In the genomic region with DNA sequence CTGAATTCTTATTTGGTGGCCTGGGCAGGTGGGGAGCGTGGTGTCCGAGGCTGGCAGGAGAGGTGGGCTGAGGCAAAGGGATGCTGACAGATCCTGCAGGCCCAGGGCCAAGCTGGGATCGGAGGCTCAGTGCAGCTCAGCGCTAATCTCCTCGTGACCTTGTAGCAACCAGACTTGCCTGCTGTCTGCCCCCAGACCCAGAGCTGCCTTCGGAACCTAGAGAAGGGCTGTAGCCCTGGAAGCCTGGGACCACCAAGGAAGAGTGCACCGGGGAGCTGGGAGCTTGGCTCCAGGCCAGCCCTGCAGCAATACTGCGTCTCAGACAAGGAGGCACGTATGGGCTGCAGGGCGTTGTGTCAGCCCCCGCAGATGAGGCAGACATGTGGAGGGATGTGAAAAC, we compare ENCODE assay signal across 15 mouse cellular contexts. TPM values are rescaled to one million over a fixed set of nuclear protein-coding genes. Genes with fewer than 3 reads are reported as not detected.
DNase-seq lines count a peak whose midpoint lies in the region; ATAC-seq lines count a peak whose summit lies in the region.
"Had no signal": no experiment of that assay in that cellular context is flagged by ENCODE, and none has a peak within 500 bp of the region (broad histone marks: within the 10 kb centered on the region; RNA-seq: fewer than 3 reads in every experiment).

No protein-coding gene starts in this region.

- no peak for DNase-seq in forebrain, embryonic 11.5 days (ENCODE audit: low spot score)
- peak; percentile 59 for DNase-seq in right cerebral cortex, postnatal 4 days
- DNase-seq in right cerebral cortex, adult 2 months (ENCODE audit: low spot score in 2 of 2), result no peak
- peak; percentile 71 for DNase-seq in retina, postnatal 7 days (ENCODE audit: low read depth, low spot score)
- DNase-seq in liver, embryonic 11.5 days (ENCODE audit: low spot score), result no peak
- DNase-seq: heart, adult 18-20 months; heart, postnatal 10 days; kidney, adult 18-20 months had no signal

- peaks cover 8% of the 10 kb centered on the region; the same call in 1 of the 2 replicates for H3K36me3 ChIP-seq in forebrain, embryonic 12.5 days (replicated peaks)
- no peaks in the 10 kb centered on the region for H3K36me3 ChIP-seq in forebrain, embryonic 11.5 days (ENCODE audit: control insufficient read depth, insufficient read depth, low read length)
- H3K36me3 ChIP-seq in midbrain, embryonic 13.5 days, result peaks cover 24% of the 10 kb centered on the region
- H3K36me3 ChIP-seq in liver, embryonic 11.5 days (ENCODE audit: control insufficient read depth, insufficient read depth, low read length), result no peaks in the 10 kb centered on the region

- no peak for ATAC-seq in forebrain, embryonic 12.5 days (ENCODE audit: low FRiP score)
- ATAC-seq in forebrain, embryonic 11.5 days (replicated peaks; ENCODE audit: low FRiP score), result no peak
- no peak for ATAC-seq in midbrain, embryonic 13.5 days
- no peak for ATAC-seq in liver, embryonic 11.5 days (replicated peaks; ENCODE audit: low FRiP score)
- no peak for ATAC-seq in CD4-positive, CD25-positive, alpha-beta regulatory T cell, adult 4 months

- peaks cover 53% of the 10 kb centered on the region for H3K4me1 ChIP-seq in forebrain, embryonic 12.5 days
- peaks cover 15% of the 10 kb centered on the region; the same call in 1 of the 2 replicates for H3K4me1 ChIP-seq in forebrain, embryonic 11.5 days (replicated peaks; ENCODE audit: control insufficient read depth, insufficient read depth, low read length)
- H3K4me1 ChIP-seq in midbrain, embryonic 13.5 days (replicated peaks), result peaks cover 61% of the 10 kb centered on the region
- peaks cover 4% of the 10 kb centered on the region for H3K4me1 ChIP-seq in liver, embryonic 11.5 days (replicated peaks; ENCODE audit: control insufficient read depth, insufficient read depth, low read length)

- no peaks in the 10 kb centered on the region for H3K9me3 ChIP-seq in forebrain, embryonic 12.5 days
- no peaks in the 10 kb centered on the region for H3K9me3 ChIP-seq in forebrain, embryonic 11.5 days (ENCODE audit: control insufficient read depth, low read length)
- no peaks in the 10 kb centered on the region for H3K9me3 ChIP-seq in midbrain, embryonic 13.5 days
- no peaks in the 10 kb centered on the region for H3K9me3 ChIP-seq in liver, embryonic 11.5 days (ENCODE audit: control insufficient read depth, low read length)

- H3K9ac ChIP-seq in forebrain, embryonic 12.5 days, result no peak overlapping the region
- H3K9ac ChIP-seq in forebrain, embryonic 11.5 days (ENCODE audit: low read length), result no peak overlapping the region
- H3K9ac ChIP-seq in midbrain, embryonic 13.5 days (replicated peaks), result peak overlapping the region; percentile 94
- no peak overlapping the region for H3K9ac ChIP-seq in liver, embryonic 11.5 days (ENCODE audit: low read depth, low read length)

- H3K27me3 ChIP-seq in forebrain, embryonic 12.5 days, result peaks cover 46% of the 10 kb centered on the region
- peaks cover 20% of the 10 kb centered on the region for H3K27me3 ChIP-seq in forebrain, embryonic 11.5 days (ENCODE audit: control insufficient read depth, insufficient read depth, low read length)
- 0 out of 2 replicates have a peak, but pooled peaks cover 4% of the 10 kb centered on the region for H3K27me3 ChIP-seq in midbrain, embryonic 13.5 days
- H3K27me3 ChIP-seq in liver, embryonic 11.5 days (replicated peaks; ENCODE audit: control insufficient read depth, insufficient read depth, low read length), result peaks cover 50% of the 10 kb centered on the region

- H3K4me3 ChIP-seq in forebrain, embryonic 12.5 days (replicated peaks), result peak overlapping the region; percentile 65; the same call in 1 of the 2 replicates
- H3K4me3 ChIP-seq in forebrain, embryonic 11.5 days (ENCODE audit: low read depth, low read length), result no peak overlapping the region
- peak overlapping the region; percentile 86 for H3K4me3 ChIP-seq in midbrain, embryonic 13.5 days (replicated peaks)
- no peak overlapping the region for H3K4me3 ChIP-seq in liver, embryonic 11.5 days (ENCODE audit: low read depth, low read length)

- no peak overlapping the region for H3K27ac ChIP-seq in forebrain, embryonic 12.5 days
- H3K27ac ChIP-seq in forebrain, embryonic 11.5 days (ENCODE audit: low read depth, low read length), result no peak overlapping the region
- peak overlapping the region; percentile 15; the same call in 1 of the 2 replicates for H3K27ac ChIP-seq in midbrain, embryonic 13.5 days
- no peak overlapping the region for H3K27ac ChIP-seq in liver, embryonic 11.5 days (ENCODE audit: low read depth, low read length)
- H3K27ac ChIP-seq: macrophage had no signal

- H3K4me2 ChIP-seq in forebrain, embryonic 12.5 days, result peak overlapping the region; percentile 84
- H3K4me2 ChIP-seq in forebrain, embryonic 11.5 days (ENCODE audit: low read depth, low read length, severe bottlenecking), result no peak overlapping the region
- H3K4me2 ChIP-seq in midbrain, embryonic 13.5 days (replicated peaks), result peak overlapping the region; percentile 83
- no peak overlapping the region for H3K4me2 ChIP-seq in liver, embryonic 11.5 days

- WGBS in forebrain, embryonic 12.5 days, result 41% methylated on average over 11 of the region's 11 CpGs
- WGBS in forebrain, embryonic 11.5 days, result 59% methylated on average over 11 of the region's 11 CpGs
- 30% methylated on average over 11 of the region's 11 CpGs for WGBS in midbrain, embryonic 13.5 days
- WGBS in liver, embryonic 11.5 days, result 50% methylated on average over 11 of the region's 11 CpGs

RNA-seq across cellular contexts. Expression of gene Atp1a3, which starts 2.5 kb away (rescaled TPM):
- 68.2 and 87.4 TPM in 2 replicates for polyA plus RNA-seq in forebrain, embryonic 12.5 days (2016; fragmentation: Nextera tagmentation; extraction: Ambion mirVana)
- 36.3 and 40.2 TPM in 2 replicates for polyA plus RNA-seq in forebrain, embryonic 11.5 days (2014; fragmentation: Nextera tagmentation; extraction: Ambion mirVana)
- polyA plus RNA-seq in midbrain, embryonic 13.5 days (2015; fragmentation: Nextera tagmentation; extraction: Ambion mirVana), result 189 and 195 TPM in 2 replicates
- polyA plus RNA-seq in liver, embryonic 11.5 days (2014; fragmentation: Nextera tagmentation; extraction: Ambion mirVana), result 1.4 and 1.5 TPM in 2 replicates
- 1 to 10 TPM; 2.3 TPM for polyA plus RNA-seq in CD4-positive, CD25-positive, alpha-beta regulatory T cell, adult 4 months (2017; shearing (Covaris generic))

RNA-seq across cellular contexts. Expression of gene Rabac1, which starts 30.7 kb away (rescaled TPM):
- 82.3 and 87.7 TPM in 2 replicates for polyA plus RNA-seq in forebrain, embryonic 12.5 days (2016; fragmentation: Nextera tagmentation; extraction: Ambion mirVana)
- polyA plus RNA-seq in forebrain, embryonic 11.5 days (2014; fragmentation: Nextera tagmentation; extraction: Ambion mirVana), result 82.6 and 87.3 TPM in 2 replicates
- 171 and 176 TPM in 2 replicates for polyA plus RNA-seq in midbrain, embryonic 13.5 days (2015; fragmentation: Nextera tagmentation; extraction: Ambion mirVana)
- 91.3 and 101 TPM in 2 replicates for polyA plus RNA-seq in liver, embryonic 11.5 days (2014; fragmentation: Nextera tagmentation; extraction: Ambion mirVana)
- 100 to 1,000 TPM; 187 to 237 TPM for polyA plus RNA-seq in CD4-positive, CD25-positive, alpha-beta regulatory T cell, adult 4 months (2017; shearing (Covaris generic))

RNA-seq across cellular contexts. Expression of gene Gm4881, which starts 59.0 kb away (rescaled TPM):
- polyA plus RNA-seq in forebrain, embryonic 12.5 days (2016; fragmentation: Nextera tagmentation; extraction: Ambion mirVana), result 1.0 and 1.7 TPM in 2 replicates
- polyA plus RNA-seq in forebrain, embryonic 11.5 days (2014; fragmentation: Nextera tagmentation; extraction: Ambion mirVana), result 0.32 and 0.55 TPM in 2 replicates
- polyA plus RNA-seq in midbrain, embryonic 13.5 days (2015; fragmentation: Nextera tagmentation; extraction: Ambion mirVana), result 5.7 and 6.4 TPM in 2 replicates
- polyA plus RNA-seq in liver, embryonic 11.5 days (2014; fragmentation: Nextera tagmentation; extraction: Ambion mirVana), result not detected in 2 replicates
- not detected for polyA plus RNA-seq in CD4-positive, CD25-positive, alpha-beta regulatory T cell, adult 4 months (2017; shearing (Covaris generic))
- polyA plus RNA-seq: embryonic facial prominence, embryonic 14.5 days; liver, adult 2 months; macrophage; small intestine, adult 2 months had no signal

Comparison
In these comparisons a context has a peak if more than half of its experiments do, and no peak if none do; other contexts are left out.
1. H3K4me2 ChIP-seq: peak in forebrain, embryonic 12.5 days (single experiment) and midbrain, embryonic 13.5 days (single experiment); none in forebrain, embryonic 11.5 days (single experiment) and liver, embryonic 11.5 days (single experiment).
2. H3K4me3 ChIP-seq: peak in forebrain, embryonic 12.5 days (single experiment) and midbrain, embryonic 13.5 days (single experiment); none in forebrain, embryonic 11.5 days (single experiment) and liver, embryonic 11.5 days (single experiment).
3. DNase-seq: peak in right cerebral cortex, postnatal 4 days (single experiment) and retina, postnatal 7 days (single experiment); none in forebrain, embryonic 11.5 days (single experiment), right cerebral cortex, adult 2 months (0 of 2) and liver, embryonic 11.5 days (single experiment).
4. RNA of gene Atp1a3, which starts 2.5 kb away (polyA plus RNA-seq): 189 to 195 TPM in midbrain, embryonic 13.5 days, 68.2 to 87.4 TPM in forebrain, embryonic 12.5 days and 36.3 to 40.2 TPM in forebrain, embryonic 11.5 days; 2.3 TPM in CD4-positive, CD25-positive, alpha-beta regulatory T cell, adult 4 months and 1.4 to 1.5 TPM in liver, embryonic 11.5 days; every median in the first group is over 10 times any median in the second.